Mouse (Mus musculus) olfactory bulb, adult 2 months (tissue): ENCODE results near the gene Rgs9.

ENCODE experiments used
- CTCF ChIP-seq: fragments of 200-500 bp; IDR thresholded peaks from 2 replicates; pipeline ENCODE4 v1.5.1; 2012; ENCODE audit warnings: low read depth, mild to moderate bottlenecking, low read length, moderate library complexity; ENCODE audit not compliant: insufficient read depth
- POLR2A ChIP-seq: fragments of 200-500 bp; IDR thresholded peaks from 2 replicates; pipeline ENCODE4 v1.6.1; 2012; ENCODE audit warnings: mild to moderate bottlenecking, low read depth, low read length, moderate library complexity; ENCODE audit not compliant: insufficient read depth

DNA sequence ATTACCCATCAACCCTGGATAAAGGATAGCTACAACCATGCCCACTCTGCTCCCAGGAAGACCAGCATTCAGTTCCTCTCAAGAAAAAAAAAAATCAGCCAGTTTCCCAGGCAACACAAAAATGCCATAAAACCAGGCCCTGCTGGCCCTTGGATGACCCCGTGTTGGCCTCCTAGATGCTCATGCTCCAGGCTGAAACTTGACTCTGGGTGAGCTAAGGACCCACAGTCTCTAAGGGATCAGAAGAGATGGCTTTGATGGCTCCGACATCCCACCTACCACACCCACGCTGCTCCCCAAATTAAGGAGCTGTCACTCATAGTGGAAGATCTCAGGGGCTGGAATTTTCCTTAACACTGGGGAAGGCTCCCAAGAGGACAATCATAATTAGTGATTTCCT, 5.9 kb downstream of the Rgs9 start:
- no peak for TF ChIP-seq POLR2A
- TF ChIP-seq CTCF: no peak
